Mouse (Mus musculus): ENCODE data around the gene Scand1.

The Scand1 gene

GRCm38 (mm10) chr2:156311841-156312291 lies 638 bp downstream of the Scand1 start:
- TF ChIP-seq CTCF (conservative IDR thresholded peaks at IDR 0.05; ENCODE audit: low read length) = no peak
- TF ChIP-seq POU5F1 (IDR thresholded peaks at IDR 0.05; ENCODE audit: borderline replicate concordance, low read length) = no peak
- no peak for TF ChIP-seq NANOG (IDR thresholded peaks at IDR 0.05; ENCODE audit: borderline replicate concordance, low read length)
- peaks cover 40% of the 10 kb centered on the region for H3K36me3 ChIP-seq (ENCODE audit: insufficient read depth, low read length)
- H3K27me3 ChIP-seq (ENCODE audit: insufficient read depth, low read length) = no peaks in the 10 kb centered on the region
- H3K4me3 ChIP-seq (replicated peaks; ENCODE audit: low read length) = peak overlapping the region; percentile 89
- H3K9me3 ChIP-seq (ENCODE audit: low read length) = peaks cover 4% of the 10 kb centered on the region; the same call in 1 of the 2 replicates
- H3K4me1 ChIP-seq (replicated peaks; ENCODE audit: low read depth, low read length) = peaks cover 7% of the 10 kb centered on the region

DNA sequence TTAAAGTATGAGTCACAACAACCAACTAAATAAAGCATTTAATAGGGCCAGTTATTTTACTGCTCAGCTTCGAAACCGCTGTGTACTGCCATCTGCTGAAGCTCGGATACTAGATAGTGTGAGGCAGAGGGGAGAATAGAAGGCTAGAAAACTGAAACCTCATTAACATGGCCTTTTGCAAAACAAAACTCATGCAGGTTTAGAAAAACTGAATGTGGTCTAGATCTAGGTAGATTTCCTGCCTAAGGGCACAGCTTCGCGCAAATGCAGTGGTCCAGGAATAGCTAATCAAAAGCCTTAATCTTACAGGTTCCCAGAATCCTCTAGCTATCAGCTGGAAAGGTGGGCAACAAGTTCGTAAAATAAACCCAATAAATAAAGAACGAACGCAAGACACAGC lies 1.1 kb downstream of the Scand1 start:
- TF ChIP-seq NANOG (IDR thresholded peaks at IDR 0.05; ENCODE audit: borderline replicate concordance, low read length) = no peak
- no peak for TF ChIP-seq POU5F1 (IDR thresholded peaks at IDR 0.05; ENCODE audit: borderline replicate concordance, low read length)
- TF ChIP-seq CTCF (conservative IDR thresholded peaks at IDR 0.05; ENCODE audit: low read length) = no peak
- H3K9me3 ChIP-seq (ENCODE audit: low read length) = peaks cover 4% of the 10 kb centered on the region; the same call in 1 of the 2 replicates
- no peaks in the 10 kb centered on the region for H3K27me3 ChIP-seq (ENCODE audit: insufficient read depth, low read length)
- peak overlapping the region; percentile 89 for H3K4me3 ChIP-seq (replicated peaks; ENCODE audit: low read length)
- peaks cover 7% of the 10 kb centered on the region for H3K4me1 ChIP-seq (replicated peaks; ENCODE audit: low read depth, low read length)
- peaks cover 45% of the 10 kb centered on the region for H3K36me3 ChIP-seq (ENCODE audit: insufficient read depth, low read length)

- no peaks in the 10 kb centered on the region for H3K27me3 ChIP-seq (ENCODE audit: insufficient read depth, low read length)
- TF ChIP-seq NANOG (IDR thresholded peaks at IDR 0.05; ENCODE audit: borderline replicate concordance, low read length) (no peak), CTCF (conservative IDR thresholded peaks at IDR 0.05; ENCODE audit: low read length) (no peak), POU5F1 (IDR thresholded peaks at IDR 0.05; ENCODE audit: borderline replicate concordance, low read length) (no peak)
- H3K4me3 ChIP-seq (replicated peaks; ENCODE audit: low read length) = no peak overlapping the region
- H3K36me3 ChIP-seq (ENCODE audit: insufficient read depth, low read length) = peaks cover 50% of the 10 kb centered on the region
- peaks cover 4% of the 10 kb centered on the region; the same call in 1 of the 2 replicates for H3K9me3 ChIP-seq (ENCODE audit: low read length)
- H3K4me1 ChIP-seq (replicated peaks; ENCODE audit: low read depth, low read length) = peaks cover 7% of the 10 kb centered on the region
Measured at GRCm38 (mm10) chr2:156310945-156311344, 1.6 kb downstream of the Scand1 start.

DNA sequence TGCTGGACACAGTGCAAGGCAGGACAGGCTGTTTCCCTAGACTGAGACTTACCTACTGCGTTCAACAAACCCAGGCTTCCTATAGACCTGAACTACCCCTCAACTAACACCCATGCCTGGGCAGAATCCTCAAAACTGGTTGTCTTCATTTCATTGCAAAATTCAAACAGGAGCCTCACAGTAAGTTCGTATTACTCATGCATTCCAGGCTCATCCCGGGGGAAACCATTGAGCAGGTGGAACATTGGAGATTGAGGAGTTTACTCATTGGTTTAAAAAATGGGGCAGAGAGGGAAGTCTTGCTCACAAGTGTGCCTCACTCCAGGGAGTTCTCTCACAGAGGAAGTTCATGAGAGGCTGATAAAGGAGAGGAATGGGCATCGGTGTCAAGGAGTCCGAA lies 2.0 kb downstream of the Scand1 start:
- H3K27me3 ChIP-seq (ENCODE audit: insufficient read depth, low read length) = no peaks in the 10 kb centered on the region
- H3K4me3 ChIP-seq (replicated peaks; ENCODE audit: low read length) = no peak overlapping the region
- peaks cover 54% of the 10 kb centered on the region for H3K36me3 ChIP-seq (ENCODE audit: insufficient read depth, low read length)
- H3K9me3 ChIP-seq (ENCODE audit: low read length) = peaks cover 4% of the 10 kb centered on the region; the same call in 1 of the 2 replicates
- peaks cover 7% of the 10 kb centered on the region; the same call in 1 of the 2 replicates for H3K4me1 ChIP-seq (replicated peaks; ENCODE audit: low read depth, low read length)
- no peak for TF ChIP-seq NANOG (IDR thresholded peaks at IDR 0.05; ENCODE audit: borderline replicate concordance, low read length)
- TF ChIP-seq POU5F1 (IDR thresholded peaks at IDR 0.05; ENCODE audit: borderline replicate concordance, low read length) = no peak
- TF ChIP-seq CTCF (conservative IDR thresholded peaks at IDR 0.05; ENCODE audit: low read length) = no peak

DNA sequence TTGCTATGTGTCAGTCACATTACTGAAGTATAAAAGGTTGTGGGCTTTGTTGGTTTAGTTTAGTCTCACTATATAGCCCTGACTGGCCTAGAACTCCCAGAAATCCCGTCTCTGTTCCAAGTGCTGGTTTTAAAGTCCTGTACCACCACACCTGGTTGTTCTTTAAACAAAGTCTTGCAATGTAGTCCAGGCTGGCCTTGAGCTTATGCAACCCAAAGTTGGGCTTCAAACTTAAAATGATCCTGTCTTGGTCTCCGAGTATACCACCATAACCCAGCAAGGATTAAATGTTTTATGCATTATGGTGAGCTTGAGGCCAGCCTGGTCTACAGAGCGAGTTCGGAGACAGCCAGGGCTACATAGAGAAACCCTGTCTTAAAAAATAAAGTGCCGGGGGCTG lies 2.6 kb downstream of the Scand1 start:
- peaks cover 4% of the 10 kb centered on the region; the same call in 1 of the 2 replicates for H3K4me1 ChIP-seq (replicated peaks; ENCODE audit: low read depth, low read length)
- TF ChIP-seq POU5F1 (IDR thresholded peaks at IDR 0.05; ENCODE audit: borderline replicate concordance, low read length) (no peak), CTCF (conservative IDR thresholded peaks at IDR 0.05; ENCODE audit: low read length) (no peak), NANOG (IDR thresholded peaks at IDR 0.05; ENCODE audit: borderline replicate concordance, low read length) (no peak)
- no peak overlapping the region for H3K4me3 ChIP-seq (replicated peaks; ENCODE audit: low read length)
- peaks cover 4% of the 10 kb centered on the region; the same call in 1 of the 2 replicates for H3K9me3 ChIP-seq (ENCODE audit: low read length)
- H3K27me3 ChIP-seq (ENCODE audit: insufficient read depth, low read length) = no peaks in the 10 kb centered on the region
- peaks cover 60% of the 10 kb centered on the region for H3K36me3 ChIP-seq (ENCODE audit: insufficient read depth, low read length)

GRCm38 (mm10) chr2:156307261-156307660 lies 5.2 kb downstream of the Scand1 start:
- TF ChIP-seq NANOG (IDR thresholded peaks at IDR 0.05; ENCODE audit: borderline replicate concordance, low read length) (no peak), CTCF (conservative IDR thresholded peaks at IDR 0.05; ENCODE audit: low read length) (peak; percentile 15; the same call in 1 of the 2 replicates)
- H3K36me3 ChIP-seq (ENCODE audit: insufficient read depth, low read length) = peaks cover 86% of the 10 kb centered on the region
- H3K27me3 ChIP-seq (ENCODE audit: insufficient read depth, low read length) = no peaks in the 10 kb centered on the region
- no peaks in the 10 kb centered on the region for H3K9me3 ChIP-seq (ENCODE audit: low read length)
- peaks cover 12% of the 10 kb centered on the region for H3K4me1 ChIP-seq (replicated peaks; ENCODE audit: low read depth, low read length)
- H3K4me3 ChIP-seq (replicated peaks; ENCODE audit: low read length) = no peak overlapping the region

- Histone ChIP-seq H3K4me3 (replicated peaks; ENCODE audit: low read length) (no peak overlapping the region), H3K4me1 (replicated peaks; ENCODE audit: low read depth, low read length) (peaks cover 12% of the 10 kb centered on the region), H3K27me3 (ENCODE audit: insufficient read depth, low read length) (no peaks in the 10 kb centered on the region), H3K9me3 (ENCODE audit: low read length) (no peaks in the 10 kb centered on the region), H3K36me3 (ENCODE audit: insufficient read depth, low read length) (peaks cover 98% of the 10 kb centered on the region)
- TF ChIP-seq CTCF (conservative IDR thresholded peaks at IDR 0.05; ENCODE audit: low read length) (peak; percentile 48), NANOG (IDR thresholded peaks at IDR 0.05; ENCODE audit: borderline replicate concordance, low read length) (no peak)
Measured at GRCm38 (mm10) chr2:156305818-156306217, 6.7 kb downstream of the Scand1 start.

DNA sequence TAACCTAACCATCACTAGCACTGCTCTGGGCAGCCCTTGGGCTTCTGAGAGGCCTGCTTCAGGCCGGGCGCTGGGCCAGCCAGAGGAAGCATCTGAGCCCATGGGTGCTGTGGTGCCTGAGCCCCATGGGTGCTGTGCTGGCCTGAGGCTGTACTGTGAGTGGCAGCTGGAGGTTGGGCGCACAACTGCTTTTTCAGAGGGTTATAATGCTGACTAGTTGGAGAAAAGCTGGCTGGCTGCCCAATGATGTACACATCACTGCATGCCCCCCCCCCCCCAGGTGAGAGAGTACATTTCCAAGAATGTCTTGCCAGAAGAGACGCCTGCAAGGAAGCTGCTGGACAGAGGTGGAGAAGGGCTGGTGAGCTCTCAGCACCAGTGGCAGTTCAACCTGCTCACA lies 8.2 kb downstream of the Scand1 start:
- peaks cover 12% of the 10 kb centered on the region for H3K4me1 ChIP-seq (replicated peaks; ENCODE audit: low read depth, low read length)
- no peaks in the 10 kb centered on the region for H3K9me3 ChIP-seq (ENCODE audit: low read length)

DNA sequence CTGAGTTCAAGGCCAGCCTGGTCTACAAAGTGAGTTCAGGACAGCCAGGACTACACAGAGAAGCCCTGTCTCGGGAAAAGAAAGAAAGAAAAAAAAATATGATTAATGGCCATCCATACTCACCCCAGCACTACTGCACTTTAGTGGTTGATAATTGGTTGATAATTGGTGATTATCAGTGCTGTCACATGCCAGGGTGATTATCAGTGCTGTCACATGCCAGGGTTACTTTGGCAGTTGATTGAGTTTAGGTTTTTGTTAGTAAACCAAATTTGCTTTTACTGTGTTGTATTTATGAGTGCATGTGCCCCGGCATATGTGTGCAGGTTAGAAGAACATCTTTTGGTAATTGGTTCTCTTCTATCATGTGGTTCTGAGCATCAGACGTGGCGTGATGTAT lies 10.4 kb downstream of the Scand1 start:
- TF ChIP-seq POU5F1 (IDR thresholded peaks at IDR 0.05; ENCODE audit: borderline replicate concordance, low read length) (no peak), NANOG (IDR thresholded peaks at IDR 0.05; ENCODE audit: borderline replicate concordance, low read length) (no peak), CTCF (conservative IDR thresholded peaks at IDR 0.05; ENCODE audit: low read length) (no peak)
- Histone ChIP-seq H3K27me3 (ENCODE audit: insufficient read depth, low read length) (no peaks in the 10 kb centered on the region), H3K36me3 (ENCODE audit: insufficient read depth, low read length) (peaks cover 94% of the 10 kb centered on the region), H3K9me3 (ENCODE audit: low read length) (no peaks in the 10 kb centered on the region), H3K4me3 (replicated peaks; ENCODE audit: low read length) (no peak overlapping the region), H3K4me1 (replicated peaks; ENCODE audit: low read depth, low read length) (peaks cover 12% of the 10 kb centered on the region)

More for the DNA sequence above, 8.2 kb downstream of the Scand1 start:
- no peak overlapping the region for H3K4me3 ChIP-seq (replicated peaks; ENCODE audit: low read length)
- H3K36me3 ChIP-seq (ENCODE audit: insufficient read depth, low read length) = peaks cover 96% of the 10 kb centered on the region
- TF ChIP-seq POU5F1 (IDR thresholded peaks at IDR 0.05; ENCODE audit: borderline replicate concordance, low read length) = no peak
- TF ChIP-seq NANOG (IDR thresholded peaks at IDR 0.05; ENCODE audit: borderline replicate concordance, low read length) = no peak
- no peak for TF ChIP-seq CTCF (conservative IDR thresholded peaks at IDR 0.05; ENCODE audit: low read length)
- H3K27me3 ChIP-seq (ENCODE audit: insufficient read depth, low read length) = no peaks in the 10 kb centered on the region
